Mouse (Mus musculus) cerebellum, postnatal 14 days (tissue): ENCODE measurements at regions not wholly inside any gene's neighbourhood (a gene's known extent, or its start where the extent isn't known, plus 50 kb on each side); places are given as distances from the start of the nearest gene placed in this dataset.

Source experiments
- DNase-seq, 2 experiments: peaks; one replicate each; pipeline ENCODE4 v3.0.0; 2021; ENCODE audit warnings: mixed read lengths in 2 of 2

GRCm38 (mm10) chr4:92574586-92574985 lies 383.0 kb upstream of the Gm12666 start:
- DNase-seq = no peak

- DNase-seq = no peak
Observed at GRCm38 (mm10) chr4:92565357-92565756, 373.8 kb upstream of the Gm12666 start.

- DNase-seq = no peak
Observed at GRCm38 (mm10) chr4:92555186-92555585, 363.6 kb upstream of the Gm12666 start.

DNA sequence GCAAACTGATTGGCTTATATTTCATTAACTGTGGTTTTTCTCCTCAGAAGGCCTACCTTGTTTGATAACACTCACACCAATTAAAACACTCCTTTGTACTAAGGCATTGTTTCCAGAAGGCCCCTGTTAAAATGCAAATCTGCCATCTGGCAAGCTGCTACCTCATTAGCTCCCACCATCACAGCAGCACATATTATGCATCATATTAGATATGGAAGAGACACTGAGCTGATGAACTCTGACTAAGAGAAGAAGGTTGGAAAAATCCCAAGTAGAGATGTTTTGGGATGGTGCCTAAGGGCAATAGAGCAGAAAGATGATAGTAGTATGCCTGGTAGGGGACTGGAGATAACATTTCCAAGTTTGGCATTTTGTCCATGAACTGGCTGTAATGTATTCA lies 350.5 kb upstream of the Gm12666 start:
- peak; percentile 26 to 64 for DNase-seq

DNA sequence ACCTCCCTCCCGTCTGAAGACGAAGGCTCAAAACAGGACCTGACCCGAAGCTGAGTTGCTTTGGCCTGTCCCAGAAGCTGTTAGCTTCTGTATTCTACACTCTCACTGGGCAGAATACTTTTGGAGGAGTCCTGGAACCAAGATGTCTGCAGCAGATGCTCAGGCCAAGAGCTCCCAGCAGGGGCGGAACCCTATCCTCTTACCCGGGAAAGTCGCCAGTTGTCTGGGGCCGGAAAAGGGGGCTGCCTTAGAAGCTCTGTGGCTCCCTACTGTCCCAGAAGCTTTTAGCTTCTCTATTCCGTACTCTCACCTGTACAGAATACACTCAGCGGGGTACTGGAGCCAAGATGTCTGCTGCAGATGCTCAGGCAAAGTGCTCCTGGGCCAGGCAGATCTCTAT lies 346.7 kb upstream of the Gm12666 start:
- peak in 1 of 2 experiments; percentile 61 for DNase-seq

GRCm38 (mm10) chr4:92502010-92502409 lies 310.5 kb upstream of the Gm12666 start:
- no peak for DNase-seq

DNA sequence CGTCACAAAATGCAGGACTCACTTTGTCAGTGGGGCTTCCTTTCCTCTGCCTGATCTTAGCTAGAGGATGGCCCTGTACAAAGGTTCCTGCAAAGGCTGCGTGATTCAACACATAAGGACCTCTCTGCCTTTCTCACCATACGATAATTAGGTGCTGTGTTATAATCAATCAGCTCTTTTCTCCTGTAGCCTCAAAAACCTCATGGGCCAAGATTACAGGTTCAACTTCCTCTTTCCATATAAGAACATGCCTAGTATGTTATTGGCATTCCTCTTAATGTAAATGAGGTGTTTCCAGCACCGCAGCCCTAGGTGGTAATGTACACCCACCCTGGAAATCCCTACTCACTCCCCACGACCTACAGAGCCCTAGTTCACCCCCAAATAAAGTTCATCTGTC lies 308.6 kb upstream of the Gm12666 start:
- no peak for DNase-seq

DNA sequence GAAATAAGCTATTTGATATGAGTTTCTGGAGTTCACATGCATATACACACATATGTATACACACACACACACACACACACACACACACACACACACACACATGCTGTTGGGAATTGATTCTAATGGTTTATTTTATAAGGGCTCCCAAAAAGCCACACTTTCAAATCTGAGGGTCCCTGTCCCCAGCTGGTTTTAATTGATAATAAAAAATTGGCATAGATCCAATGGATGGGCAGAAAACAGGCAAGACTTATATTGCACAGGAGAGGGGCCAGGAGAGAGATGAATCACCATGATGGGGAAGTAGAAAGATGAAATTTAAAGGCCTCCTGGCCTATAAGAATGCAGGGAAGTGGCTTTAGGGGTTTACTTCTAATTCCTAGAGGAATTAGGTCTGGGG lies 295.1 kb upstream of the Gm12666 start:
- DNase-seq = no peak

- peak; percentile 52 to 72 for DNase-seq
Observed at GRCm38 (mm10) chr4:92458186-92458585, 266.6 kb upstream of the Gm12666 start.
